Mouse (Mus musculus): ENCODE results near the gene Pole. TPM values are rescaled to one million over a fixed set of nuclear protein-coding genes. Genes with fewer than 3 reads are reported as not detected.

The Pole gene
- polyA plus RNA-seq, 1 experiment from 2014 or later = 24.7 TPM

DNA sequence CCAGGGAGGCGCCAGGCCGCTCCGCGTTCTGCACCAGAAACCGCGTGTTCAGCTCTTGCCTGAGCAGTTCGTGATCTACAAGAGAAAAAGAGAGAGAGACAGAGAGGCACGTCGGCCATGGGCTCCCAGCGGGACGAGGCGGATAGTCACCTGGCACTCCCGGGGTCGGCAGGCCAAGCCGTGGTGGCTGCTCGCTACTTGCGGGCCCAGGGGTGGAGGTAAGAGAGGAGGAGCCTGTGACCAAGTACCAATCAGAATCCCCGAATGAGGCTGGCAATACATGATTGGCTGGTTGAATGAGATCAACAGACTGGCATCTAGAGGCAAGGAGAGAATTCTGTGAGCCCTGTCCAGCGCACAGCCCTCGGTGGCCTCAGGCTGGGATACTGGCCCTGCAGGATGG, 92.1 kb downstream of the Pole start:
- Histone ChIP-seq H3K27me3 (replicated peaks) (no peaks in the 10 kb centered on the region), H3K4me3 (no peak overlapping the region), H3K9me3 (replicated peaks) (no peaks in the 10 kb centered on the region), H3K4me1 (replicated peaks) (peaks cover 12% of the 10 kb centered on the region), H3K4me2 (peak overlapping the region; percentile 30), H3K36me3 (peaks cover 57% of the 10 kb centered on the region), H3K27ac (ENCODE audit: poor library complexity, severe bottlenecking) (no peak overlapping the region), H3K9ac (no peak overlapping the region; the same call in 1 of the 2 replicates)
- ATAC-seq (ENCODE audit: insufficient number of reproducible peaks, low FRiP score) = peak; percentile 60
- WGBS = 24% methylated on average over 17 of the region's 20 CpGs

DNA sequence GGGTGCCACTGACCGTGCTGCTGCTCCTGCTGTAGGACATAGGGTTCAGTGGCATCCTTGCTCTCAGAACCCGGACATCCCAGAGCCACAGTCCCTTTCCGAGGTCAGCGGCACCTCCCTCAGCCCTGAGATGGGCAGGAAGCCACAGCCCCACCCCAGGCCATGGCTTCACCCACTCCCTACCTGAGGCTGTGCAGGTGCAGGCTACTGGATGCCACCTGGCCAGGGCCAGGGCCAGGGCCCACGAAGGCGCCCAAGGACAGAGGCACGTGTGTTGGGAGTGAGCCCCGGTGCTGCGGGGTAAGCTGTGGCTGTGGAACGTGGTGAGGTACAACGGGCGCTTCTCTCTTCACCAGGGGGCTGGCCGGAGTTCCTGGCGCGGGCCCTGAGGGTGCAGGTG, 93.0 kb downstream of the Pole start:
- 87% methylated on average over 15 of the region's 15 CpGs for WGBS
- Histone ChIP-seq H3K27ac (ENCODE audit: poor library complexity, severe bottlenecking) (no peak overlapping the region), H3K9ac (no peak overlapping the region), H3K9me3 (replicated peaks) (no peaks in the 10 kb centered on the region), H3K4me2 (no peak overlapping the region), H3K4me1 (replicated peaks) (peaks cover 12% of the 10 kb centered on the region), H3K36me3 (peaks cover 50% of the 10 kb centered on the region), H3K27me3 (replicated peaks) (no peaks in the 10 kb centered on the region), H3K4me3 (no peak overlapping the region)
- no peak for ATAC-seq (ENCODE audit: insufficient number of reproducible peaks, low FRiP score)

DNA sequence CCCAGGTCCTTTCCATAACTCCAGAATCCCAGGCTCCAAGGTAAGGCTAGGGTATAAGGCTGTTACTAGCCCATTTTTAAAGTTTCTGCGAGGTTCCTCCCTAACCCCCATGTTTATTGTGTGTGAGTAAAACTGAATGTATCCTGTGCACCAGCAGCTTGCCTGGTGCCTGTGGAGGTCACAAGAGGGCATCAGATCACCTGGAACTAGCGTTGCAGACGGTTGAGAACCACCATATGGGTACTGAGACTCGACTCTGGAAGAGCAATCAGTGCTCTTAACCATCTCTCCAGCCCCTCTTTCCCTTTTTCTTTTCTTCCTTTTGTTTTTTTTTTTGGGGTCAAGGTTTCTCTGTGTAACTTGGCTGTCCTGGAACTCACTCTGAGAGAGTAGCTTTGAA, 93.7 kb downstream of the Pole start:
- H3K9me3 ChIP-seq (replicated peaks) = no peaks in the 10 kb centered on the region
- H3K4me1 ChIP-seq (replicated peaks) = peaks cover 12% of the 10 kb centered on the region
- H3K9ac ChIP-seq = no peak overlapping the region
- 87% methylated on average over 4 of the region's 4 CpGs for WGBS
- no peak overlapping the region for H3K4me3 ChIP-seq
- H3K27me3 ChIP-seq (replicated peaks) = no peaks in the 10 kb centered on the region
- no peak for ATAC-seq (ENCODE audit: insufficient number of reproducible peaks, low FRiP score)
- peaks cover 46% of the 10 kb centered on the region for H3K36me3 ChIP-seq
- H3K27ac ChIP-seq (ENCODE audit: poor library complexity, severe bottlenecking) = no peak overlapping the region
- no peak overlapping the region for H3K4me2 ChIP-seq

DNA sequence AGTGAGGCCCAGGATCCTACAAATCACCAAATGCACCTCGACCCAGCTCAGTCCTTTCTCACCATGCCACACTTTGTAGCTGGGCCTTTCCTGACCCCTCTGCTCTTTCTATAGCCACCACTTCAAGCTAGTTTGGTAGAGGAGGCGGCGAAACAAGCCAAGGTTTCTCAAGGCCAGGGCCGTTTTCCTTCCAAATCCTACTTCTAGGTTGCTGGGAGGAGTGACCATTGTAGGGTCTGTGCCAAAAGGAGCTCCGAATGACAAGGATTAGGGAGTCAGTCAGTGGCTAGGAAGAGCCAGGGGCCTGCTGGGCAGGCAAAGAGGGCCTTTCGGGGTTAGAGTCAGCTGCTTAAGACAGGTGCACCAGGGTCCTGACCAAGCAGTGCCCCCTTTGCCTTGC, 98.4 kb downstream of the Pole start:
- no peak overlapping the region for H3K4me3 ChIP-seq
- no peak overlapping the region for H3K4me2 ChIP-seq
- ATAC-seq (ENCODE audit: insufficient number of reproducible peaks, low FRiP score) = no peak
- H3K9me3 ChIP-seq (replicated peaks) = no peaks in the 10 kb centered on the region
- H3K27me3 ChIP-seq (replicated peaks) = peaks cover 15% of the 10 kb centered on the region
- 85% methylated on average over 6 of the region's 6 CpGs for WGBS
- no peak overlapping the region for H3K27ac ChIP-seq (ENCODE audit: poor library complexity, severe bottlenecking)
- H3K4me1 ChIP-seq (replicated peaks) = peaks cover 20% of the 10 kb centered on the region
- H3K9ac ChIP-seq = no peak overlapping the region
- peaks cover 5% of the 10 kb centered on the region for H3K36me3 ChIP-seq

DNA sequence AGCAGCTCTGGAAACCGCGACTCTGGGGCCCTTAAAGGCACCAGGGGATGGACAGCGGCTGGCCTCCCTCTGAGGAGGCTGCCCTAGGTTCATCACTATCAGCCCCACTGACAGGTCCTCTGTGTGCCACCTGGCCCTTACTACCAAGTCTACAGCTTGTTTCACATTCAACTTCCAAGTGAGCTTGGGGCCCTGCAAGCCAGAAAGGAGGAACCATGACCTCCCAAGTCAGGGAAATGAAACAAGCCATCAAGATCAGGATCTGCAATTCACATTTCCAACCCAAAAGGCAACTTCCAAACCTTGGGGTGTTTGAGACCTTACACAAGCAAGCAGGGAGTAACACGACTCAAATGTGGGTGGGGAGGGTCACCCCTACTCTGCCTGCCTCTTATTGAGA, 99.2 kb downstream of the Pole start:
- Histone ChIP-seq H3K4me3 (no peak overlapping the region), H3K36me3 (peaks cover 4% of the 10 kb centered on the region), H3K9ac (no peak overlapping the region), H3K4me2 (peak overlapping the region; percentile 85), H3K9me3 (replicated peaks) (no peaks in the 10 kb centered on the region), H3K27ac (ENCODE audit: poor library complexity, severe bottlenecking) (no peak overlapping the region), H3K27me3 (replicated peaks) (peaks cover 15% of the 10 kb centered on the region), H3K4me1 (replicated peaks) (peaks cover 27% of the 10 kb centered on the region)
- 46% methylated on average over 4 of the region's 4 CpGs for WGBS
- ATAC-seq (ENCODE audit: insufficient number of reproducible peaks, low FRiP score) = no peak

DNA sequence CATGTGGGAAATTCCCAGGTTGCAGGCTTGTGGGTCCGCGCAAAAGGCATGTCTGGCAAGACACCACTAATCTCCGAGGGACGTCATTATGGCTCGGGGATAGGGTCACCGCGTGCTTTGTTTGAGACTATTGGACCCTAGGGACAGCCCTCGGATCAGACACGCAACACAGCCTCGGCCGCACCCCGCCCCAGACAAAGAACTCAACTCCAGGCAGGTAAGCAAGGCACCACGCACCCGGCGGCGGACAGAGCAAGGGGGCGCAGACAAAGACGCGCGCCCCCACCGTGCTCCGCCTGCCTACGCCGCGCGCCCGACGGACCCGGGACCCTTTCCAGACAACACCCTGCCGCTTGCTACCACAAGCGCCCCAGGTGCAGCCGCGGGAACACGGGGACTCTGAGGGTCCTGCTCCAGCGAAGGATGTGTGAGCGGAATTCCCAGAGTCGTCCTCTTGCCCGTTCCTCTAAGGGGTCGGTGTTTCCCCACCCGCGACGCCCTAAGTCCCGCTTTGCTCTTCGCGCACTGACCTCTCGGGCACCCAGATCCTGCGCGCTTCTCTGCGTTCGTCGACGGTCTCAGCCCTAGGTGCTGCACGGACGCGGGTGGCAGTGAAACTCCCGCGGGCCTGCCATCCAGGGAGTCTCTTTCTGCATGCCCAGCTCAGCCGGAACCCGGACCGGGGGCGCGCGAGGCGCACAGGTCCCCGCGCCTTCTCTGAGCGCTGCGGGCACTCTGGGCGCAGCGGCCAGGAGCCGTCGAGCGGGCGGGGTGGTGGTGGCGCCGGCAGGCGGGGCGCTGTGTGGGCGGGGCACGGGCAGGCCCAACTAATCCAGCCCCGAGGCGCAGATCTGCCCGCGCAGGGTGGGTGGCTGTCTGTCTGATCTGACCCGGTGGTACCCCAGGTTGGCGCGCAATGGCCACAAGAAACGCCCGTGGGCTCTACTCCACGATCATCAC, 100.5 kb downstream of the Pole start:
- H3K9me3 ChIP-seq (replicated peaks) = no peaks in the 10 kb centered on the region
- no peak overlapping the region for H3K27ac ChIP-seq (ENCODE audit: poor library complexity, severe bottlenecking)
- peak overlapping the region; percentile 63 for H3K4me3 ChIP-seq
- H3K4me2 ChIP-seq = peak overlapping the region; percentile 85
- H3K4me1 ChIP-seq (replicated peaks) = peaks cover 27% of the 10 kb centered on the region
- H3K27me3 ChIP-seq (replicated peaks) = peaks cover 15% of the 10 kb centered on the region
- H3K9ac ChIP-seq = peak overlapping the region; percentile 64
- H3K36me3 ChIP-seq = no peaks in the 10 kb centered on the region
- ATAC-seq (ENCODE audit: insufficient number of reproducible peaks, low FRiP score) = peak; percentile 80
- 1% methylated on average over 90 of the region's 90 CpGs for WGBS

Other genes with a start within 250 kb of the Pole start
- gene Gm17655, start 213.8 kb upstream of the Pole start, polyA plus RNA-seq (2016; fragmentation: Nextera tagmentation; extraction: Ambion mirVana) = 1.9 and 3.0 TPM in 2 replicates
- 0.46 and 0.55 TPM in 2 replicates for gene Gm35315, start 191.9 kb upstream of the Pole start, polyA plus RNA-seq (2016; fragmentation: Nextera tagmentation; extraction: Ambion mirVana)
- 0.63 and 0.73 TPM in 2 replicates for gene Plcxd1, start 186.3 kb upstream of the Pole start, polyA plus RNA-seq (2016; fragmentation: Nextera tagmentation; extraction: Ambion mirVana)
- 25.1 and 25.4 TPM in 2 replicates for gene Gtpbp6, start 178.1 kb upstream of the Pole start, polyA plus RNA-seq (2016; fragmentation: Nextera tagmentation; extraction: Ambion mirVana)
- gene Zfp605, start 176.2 kb upstream of the Pole start, polyA plus RNA-seq (2016; fragmentation: Nextera tagmentation; extraction: Ambion mirVana) = 2.3 and 2.6 TPM in 2 replicates
- 33.0 and 34.9 TPM in 2 replicates for gene Chfr, start 150.5 kb upstream of the Pole start, polyA plus RNA-seq (2016; fragmentation: Nextera tagmentation; extraction: Ambion mirVana)
- gene Golga3, start 109.6 kb upstream of the Pole start, polyA plus RNA-seq (2016; fragmentation: Nextera tagmentation; extraction: Ambion mirVana) = 22.9 and 25.7 TPM in 2 replicates
- gene Ankle2, start 55.3 kb upstream of the Pole start, polyA plus RNA-seq (2016; fragmentation: Nextera tagmentation; extraction: Ambion mirVana) = 24.6 and 27.4 TPM in 2 replicates
- gene Pgam5, start 16.4 kb upstream of the Pole start, polyA plus RNA-seq (2016; fragmentation: Nextera tagmentation; extraction: Ambion mirVana) = 59.1 and 59.4 TPM in 2 replicates
- 14.8 and 16.6 TPM in 2 replicates for gene Pxmp2, start 120 bp upstream of the Pole start, polyA plus RNA-seq (2016; fragmentation: Nextera tagmentation; extraction: Ambion mirVana)
- gene P2rx2, start 56.9 kb downstream of the Pole start, polyA plus RNA-seq (2016; fragmentation: Nextera tagmentation; extraction: Ambion mirVana) = 0.22 TPM in 1 of 2 replicates, not detected in the other
- not detected in 2 replicates for gene Lrcol1, start 58.4 kb downstream of the Pole start, polyA plus RNA-seq (2016; fragmentation: Nextera tagmentation; extraction: Ambion mirVana)
- 14.4 and 14.8 TPM in 2 replicates for gene Fbrsl1, start 162.2 kb downstream of the Pole start, polyA plus RNA-seq (2016; fragmentation: Nextera tagmentation; extraction: Ambion mirVana)

Measured in heart, embryonic 12.5 days (tissue).